ENCODE assay signal across 19 mouse cellular contexts in genomic region chr19:14695369-14695768, GRCm38 (mm10).
A peak's percentile ranks its signal among the peaks of the same experiment; 100 is the strongest.
DNase-seq lines count a peak whose midpoint lies in the region; ATAC-seq lines count a peak whose summit lies in the region.
"Had no signal": no experiment of that assay in that cellular context is flagged by ENCODE, and none has a peak within 500 bp of the region (broad histone marks: within the 10 kb centered on the region; RNA-seq: fewer than 3 reads in every experiment).

No protein-coding gene starts in this region.

- peak; percentile 76 for DNase-seq in CD4-positive, CD25-positive, alpha-beta regulatory T cell, adult 2 months (ENCODE audit: low read depth, low spot score)
- peak; percentile 91 for DNase-seq in T-cell, adult 2 months (ENCODE audit: low spot score)
- peak; percentile 10 to 13 for DNase-seq in thymus, postnatal 10 days (ENCODE audit: low spot score in 2 of 2)
- no peak for DNase-seq in adrenal gland, postnatal 4 days (ENCODE audit: low spot score in 2 of 2)
- DNase-seq in cerebellum, postnatal 14 days, result no peak
- DNase-seq: adrenal gland, postnatal 10 days; cerebellum, adult 11-12 months; gastrocnemius, postnatal 14 days; kidney, adult 9 months; kidney, postnatal 25 days had no signal

- H3K4me1 ChIP-seq in intestine, embryonic 15.5 days (replicated peaks), result no peaks in the 10 kb centered on the region
- H3K4me1 ChIP-seq: forebrain, embryonic 13.5 days; heart, embryonic 15.5 days; limb, embryonic 15.5 days; liver, embryonic 15.5 days had no signal

- WGBS in intestine, embryonic 15.5 days, result 93% methylated on average over 10 of the region's 10 CpGs

- no peak overlapping the region for H3K9ac ChIP-seq in intestine, embryonic 15.5 days
- H3K9ac ChIP-seq: forebrain, embryonic 13.5 days; heart, embryonic 15.5 days; limb, embryonic 15.5 days; liver, embryonic 15.5 days had no signal

- H3K4me3 ChIP-seq in intestine, embryonic 15.5 days (replicated peaks), result no peak overlapping the region
- H3K4me3 ChIP-seq: forebrain, embryonic 13.5 days; heart, embryonic 15.5 days; limb, embryonic 15.5 days; liver, embryonic 15.5 days; megakaryocyte, embryonic 14.5 days had no signal

- H3K9me3 ChIP-seq in intestine, embryonic 15.5 days, result no peaks in the 10 kb centered on the region
- H3K9me3 ChIP-seq: forebrain, embryonic 13.5 days; heart, embryonic 15.5 days; limb, embryonic 15.5 days; liver, embryonic 15.5 days; megakaryocyte, embryonic 14.5 days had no signal

- peak; percentile 62 for ATAC-seq in megakaryocyte, adult 5-6 weeks (ENCODE audit: poor library complexity, severe bottlenecking)
- ATAC-seq in erythroid progenitor cell, adult 5-6 weeks (replicated peaks; ENCODE audit: low FRiP score, poor library complexity, severe bottlenecking), result no peak
- ATAC-seq in intestine, embryonic 15.5 days, result no peak
- ATAC-seq: forebrain, embryonic 13.5 days; midbrain, embryonic 16.5 days had no signal

- no peaks in the 10 kb centered on the region for H3K27me3 ChIP-seq in intestine, embryonic 15.5 days (replicated peaks)
- H3K27me3 ChIP-seq: forebrain, embryonic 13.5 days; heart, embryonic 15.5 days; limb, embryonic 15.5 days; liver, embryonic 15.5 days; megakaryocyte, embryonic 14.5 days had no signal

- no peak overlapping the region for H3K27ac ChIP-seq in intestine, embryonic 15.5 days
- H3K27ac ChIP-seq: forebrain, embryonic 13.5 days; heart, embryonic 15.5 days; limb, embryonic 15.5 days; liver, embryonic 15.5 days had no signal

- no peak overlapping the region for H3K4me2 ChIP-seq in intestine, embryonic 15.5 days (replicated peaks)
- H3K4me2 ChIP-seq: forebrain, embryonic 13.5 days; heart, embryonic 15.5 days; limb, embryonic 15.5 days; liver, embryonic 15.5 days had no signal

- H3K36me3 ChIP-seq in intestine, embryonic 15.5 days, result no peaks in the 10 kb centered on the region
- H3K36me3 ChIP-seq: heart, embryonic 15.5 days; limb, embryonic 15.5 days; liver, embryonic 15.5 days had no signal

Comparison
In these comparisons a context has a peak if more than half of its experiments do, and no peak if none do; other contexts are left out.
1. DNase-seq: peak in CD4-positive, CD25-positive, alpha-beta regulatory T cell, adult 2 months (single experiment), T-cell, adult 2 months (single experiment) and thymus, postnatal 10 days (2 of 2); none in adrenal gland, postnatal 4 days (0 of 2) and cerebellum, postnatal 14 days (0 of 2).